Mouse (Mus musculus) forebrain, embryonic 14.5 days (tissue): ENCODE data around the gene Notch3. TPM values are rescaled to one million over a fixed set of nuclear protein-coding genes. Genes with fewer than 3 reads are reported as not detected.

Experiments used
- ATAC-seq: fragments of 200-750 bp; cut with Nextera tagmentation; 2 replicates; pipeline ENCODE4 v1.8.0; 2017; ENCODE audit warnings: mild to moderate bottlenecking, moderate library complexity
- DNase-seq: peaks from one replicate; pipeline ENCODE4 v3.0.0-alpha.2; 2015; ENCODE audit warnings: low spot score
- H3K27ac ChIP-seq: fragments of 300-500 bp; sonication (generic); 2 replicates; pipeline ENCODE4 v1.5.1; 2014; ENCODE audit warnings: low read depth, mild to moderate bottlenecking, control low read depth, low read length, moderate library complexity
- H3K27me3 ChIP-seq: fragments of 300-500 bp; sonication (generic); replicated peaks from 2 replicates; pipeline ENCODE4 v1.6.1; 2014; ENCODE audit warnings: low read length, control low read depth, mixed read lengths; ENCODE audit not compliant: control insufficient read depth, insufficient read depth
- H3K36me3 ChIP-seq: fragments of 300-500 bp; sonication (generic); 2 replicates; pipeline ENCODE4 v1.6.1; 2014; ENCODE audit warnings: low read length, control low read depth; ENCODE audit not compliant: control insufficient read depth, insufficient read depth
- H3K4me1 ChIP-seq: fragments of 300-500 bp; sonication (generic); 2 replicates; pipeline ENCODE4 v1.6.1; 2014; ENCODE audit warnings: antibody characterized with exemption, low read length, control low read depth; ENCODE audit not compliant: control insufficient read depth, insufficient read depth
- H3K4me2 ChIP-seq: fragments of 300-500 bp; sonication (generic); 2 replicates; pipeline ENCODE4 v1.6.1; 2014; ENCODE audit warnings: mild to moderate bottlenecking, control low read depth, low read length
- H3K4me3 ChIP-seq: fragments of 300-500 bp; sonication (generic); 2 replicates; pipeline ENCODE4 v1.5.1; 2014; ENCODE audit warnings: low read depth, low read length, control low read depth
- H3K9ac ChIP-seq: fragments of 300-500 bp; sonication (generic); 2 replicates; pipeline ENCODE4 v1.6.1; 2014; ENCODE audit warnings: mild to moderate bottlenecking, low read length, control low read depth, moderate library complexity
- H3K9me3 ChIP-seq: fragments of 300-500 bp; sonication (generic); replicated peaks from 2 replicates; pipeline ENCODE4 v1.6.1; 2016; ENCODE audit warnings: low read length, control low read depth, mixed read lengths; ENCODE audit not compliant: control insufficient read depth
- whole genome bisulfite sequencing: fragments of 180-500 bp; shearing (Covaris S2); extraction: QIAGEN DNeasy Blood & Tissue Kit; methylation state at CpG from one replicate; pipeline ENCODE4 v1.1.7; 2014; 5-methylcytosine and 5-hydroxymethylcytosine counted together
- polyA plus RNA-seq: library from polyadenylated mRNA; unstranded; fragments of >200 nt; fragmentation: Nextera tagmentation; extraction: Ambion mirVana; gene quantifications from 2 replicates; pipeline ENCODE4 v1.2.1, GENCODE M21; 2014

Notch3 gene
- polyA plus RNA-seq, 1 experiment from 2014 or later = 6.0 TPM

DNA sequence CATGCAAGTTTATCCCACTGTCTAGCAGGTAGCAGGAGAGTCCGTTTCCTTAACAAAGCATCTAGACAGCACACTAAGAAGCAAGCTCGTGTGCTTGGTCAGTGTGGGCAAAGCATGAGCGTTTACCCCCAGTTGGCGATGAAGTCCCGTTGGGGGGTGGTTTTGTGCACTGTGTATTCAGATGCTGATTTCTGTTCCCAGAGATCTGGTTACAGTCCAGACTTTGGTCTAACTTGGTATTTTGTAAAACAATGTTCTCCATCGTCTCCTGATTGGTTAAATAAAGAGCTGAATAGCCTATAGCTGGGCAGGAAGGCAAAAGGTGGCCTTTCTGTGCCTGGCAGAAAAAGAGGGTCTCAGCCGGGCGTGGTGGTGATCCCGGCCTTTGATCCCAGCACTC lies 36.1 kb downstream of the Notch3 start:
- no peaks in the 10 kb centered on the region for H3K27me3 ChIP-seq
- H3K4me2 ChIP-seq = no peak overlapping the region
- H3K27ac ChIP-seq = no peak overlapping the region
- DNase-seq (no peak), ATAC-seq (no peak)
- no peak overlapping the region for H3K9ac ChIP-seq
- H3K9me3 ChIP-seq = no peaks in the 10 kb centered on the region
- H3K36me3 ChIP-seq = peaks cover 43% of the 10 kb centered on the region
- WGBS = 90% methylated on average over 9 of the region's 9 CpGs
- H3K4me3 ChIP-seq = no peak overlapping the region
- no peaks in the 10 kb centered on the region for H3K4me1 ChIP-seq

DNA sequence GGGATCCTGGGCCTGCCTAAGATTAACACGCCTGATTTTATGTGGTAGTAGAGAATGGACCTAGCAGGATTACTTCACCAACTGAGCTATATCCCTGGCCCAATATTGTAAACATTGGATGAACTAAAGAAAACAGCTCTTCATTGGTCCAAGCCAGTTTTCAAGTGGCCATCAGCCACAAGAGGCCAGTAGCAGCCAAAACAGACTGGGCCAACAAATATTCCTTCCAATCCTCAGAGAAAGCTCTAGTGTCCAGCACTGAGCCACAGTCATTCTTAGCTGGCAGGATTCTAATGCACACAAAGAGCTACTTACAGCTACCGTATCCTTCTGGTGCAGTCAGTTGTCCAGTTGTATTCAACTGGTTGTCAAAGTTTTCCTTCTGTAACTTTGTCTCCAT lies 39.5 kb downstream of the Notch3 start:
- Histone ChIP-seq H3K4me1 (no peaks in the 10 kb centered on the region), H3K36me3 (peaks cover 28% of the 10 kb centered on the region; the same call in 1 of the 2 replicates), H3K27ac (no peak overlapping the region), H3K27me3 (no peaks in the 10 kb centered on the region), H3K9me3 (no peaks in the 10 kb centered on the region), H3K9ac (no peak overlapping the region), H3K4me2 (no peak overlapping the region), H3K4me3 (no peak overlapping the region)
- no peak for ATAC-seq
- WGBS = 85% methylated on average over 2 of the region's 2 CpGs
- DNase-seq = no peak

DNA sequence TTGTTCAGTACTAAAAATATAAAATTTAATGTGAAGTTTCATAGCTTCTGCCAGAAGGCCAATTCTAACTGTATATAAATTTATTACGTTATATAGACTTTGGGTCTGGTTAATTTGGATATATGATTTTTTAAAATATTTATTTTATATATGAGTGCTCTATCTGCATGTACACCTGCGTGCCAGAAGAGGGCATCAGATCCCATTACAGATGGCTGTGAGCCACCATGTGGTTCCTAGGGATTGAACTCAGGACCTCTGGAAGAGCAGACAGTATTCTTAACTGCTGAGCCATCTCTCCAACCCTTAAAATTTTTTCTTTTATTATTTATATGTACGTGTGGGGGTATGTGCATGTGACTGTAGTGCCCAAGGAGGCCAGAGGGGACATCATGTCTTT lies 41.2 kb downstream of the Notch3 start:
- no peak overlapping the region for H3K27ac ChIP-seq
- H3K9me3 ChIP-seq = no peaks in the 10 kb centered on the region
- H3K36me3 ChIP-seq = peaks cover 26% of the 10 kb centered on the region; the same call in 1 of the 2 replicates
- no peak for ATAC-seq
- DNase-seq = no peak
- no peak overlapping the region for H3K4me2 ChIP-seq
- no peak overlapping the region for H3K9ac ChIP-seq
- WGBS = 82% methylated on average over 3 of the region's 3 CpGs
- H3K27me3 ChIP-seq = no peaks in the 10 kb centered on the region
- H3K4me3 ChIP-seq = no peak overlapping the region
- H3K4me1 ChIP-seq = no peaks in the 10 kb centered on the region

DNA sequence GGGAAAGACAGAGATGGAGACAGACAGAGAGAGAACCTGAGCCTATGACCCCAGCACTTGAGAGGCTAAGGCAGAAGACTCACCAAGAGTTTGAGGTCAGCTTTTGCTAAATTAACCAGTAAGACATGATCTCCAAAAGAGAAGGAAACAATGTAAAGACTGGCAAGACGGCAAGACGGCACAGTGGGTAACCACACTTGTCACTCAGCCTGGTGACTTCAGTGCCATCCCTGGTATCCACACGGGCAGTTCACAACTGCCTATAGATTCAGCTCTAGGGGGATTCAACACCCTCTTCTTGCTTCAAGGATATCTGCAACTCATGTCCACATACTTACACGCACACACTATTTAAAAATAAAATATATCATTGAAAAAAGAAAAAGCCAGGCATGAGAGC lies 43.1 kb downstream of the Notch3 start:
- DNase-seq (no peak), ATAC-seq (no peak)
- Histone ChIP-seq H3K9ac (no peak overlapping the region), H3K9me3 (no peaks in the 10 kb centered on the region), H3K36me3 (peaks cover 16% of the 10 kb centered on the region; the same call in 1 of the 2 replicates), H3K4me2 (no peak overlapping the region), H3K4me1 (no peaks in the 10 kb centered on the region), H3K27ac (no peak overlapping the region), H3K4me3 (no peak overlapping the region), H3K27me3 (no peaks in the 10 kb centered on the region)
- 91% methylated on average over 4 of the region's 4 CpGs for WGBS

DNA sequence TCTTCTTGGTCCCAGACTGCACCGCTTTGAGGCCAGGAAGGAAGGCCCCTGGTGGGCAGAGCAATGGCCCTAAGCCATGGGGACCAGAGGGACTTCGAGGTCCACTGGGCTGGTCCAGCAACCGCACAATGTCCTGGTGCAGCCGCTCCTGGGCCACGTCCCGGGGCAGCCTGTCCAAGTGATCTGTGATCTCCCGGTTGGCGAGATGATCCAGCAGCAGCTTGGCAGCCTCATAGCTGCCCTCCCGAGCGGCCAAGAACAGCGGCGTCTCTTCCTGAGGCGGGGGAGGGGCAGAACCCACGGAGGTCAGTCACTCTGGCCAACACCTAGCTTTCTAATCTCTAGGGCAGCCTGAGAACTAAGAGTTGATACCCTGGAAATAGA lies 44.1 kb downstream of the Notch3 start:
- Histone ChIP-seq H3K4me3 (no peak overlapping the region), H3K27ac (no peak overlapping the region), H3K36me3 (peaks cover 13% of the 10 kb centered on the region; the same call in 1 of the 2 replicates), H3K9me3 (no peaks in the 10 kb centered on the region), H3K9ac (no peak overlapping the region), H3K27me3 (no peaks in the 10 kb centered on the region), H3K4me2 (no peak overlapping the region), H3K4me1 (no peaks in the 10 kb centered on the region)
- no peak for DNase-seq
- WGBS = 87% methylated on average over 14 of the region's 14 CpGs
- no peak for ATAC-seq

DNA sequence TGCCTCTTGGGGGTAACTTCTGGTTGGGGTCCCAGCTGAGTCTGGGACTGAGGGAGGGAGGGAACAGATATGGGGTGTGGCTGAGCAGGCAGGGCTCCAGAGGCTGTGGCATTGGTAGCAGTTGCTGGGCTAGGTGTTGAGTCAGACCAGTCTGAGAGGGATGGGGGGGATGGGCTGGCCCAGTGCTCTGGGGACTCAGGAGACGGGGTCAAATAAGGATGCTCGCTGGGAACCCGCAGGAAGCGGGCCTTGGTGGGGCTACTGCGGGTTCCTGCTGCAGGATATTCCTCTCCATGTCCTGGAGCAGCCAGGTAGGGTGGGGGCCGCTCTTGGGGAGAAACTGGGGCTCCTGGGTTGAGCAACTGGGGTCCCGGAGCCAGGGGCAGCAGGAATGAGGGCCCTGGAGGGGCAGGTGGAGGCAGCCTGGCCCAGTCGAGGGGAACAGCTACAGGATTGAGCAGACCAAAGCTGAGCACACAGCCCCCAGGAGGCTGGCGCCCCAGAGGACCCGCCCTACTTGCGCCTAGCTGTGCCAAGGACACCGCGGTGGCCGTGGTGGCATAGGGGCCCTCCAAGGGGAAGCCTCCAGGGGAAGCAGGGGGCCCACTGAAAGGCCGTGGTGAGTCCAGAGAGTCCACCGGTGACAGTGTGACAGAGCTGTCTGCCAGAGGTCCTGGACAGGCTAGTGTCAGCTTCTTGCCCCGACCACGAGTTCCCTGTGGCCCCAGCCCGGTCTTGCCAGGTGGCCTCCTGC lies 44.6 kb downstream of the Notch3 start:
- Histone ChIP-seq H3K4me1 (no peaks in the 10 kb centered on the region), H3K4me3 (no peak overlapping the region), H3K27ac (no peak overlapping the region), H3K9me3 (no peaks in the 10 kb centered on the region), H3K9ac (no peak overlapping the region), H3K27me3 (no peaks in the 10 kb centered on the region), H3K36me3 (peaks cover 13% of the 10 kb centered on the region; the same call in 1 of the 2 replicates), H3K4me2 (no peak overlapping the region)
- WGBS = 80% methylated on average over 19 of the region's 19 CpGs
- ATAC-seq = no peak
- no peak for DNase-seq

DNA sequence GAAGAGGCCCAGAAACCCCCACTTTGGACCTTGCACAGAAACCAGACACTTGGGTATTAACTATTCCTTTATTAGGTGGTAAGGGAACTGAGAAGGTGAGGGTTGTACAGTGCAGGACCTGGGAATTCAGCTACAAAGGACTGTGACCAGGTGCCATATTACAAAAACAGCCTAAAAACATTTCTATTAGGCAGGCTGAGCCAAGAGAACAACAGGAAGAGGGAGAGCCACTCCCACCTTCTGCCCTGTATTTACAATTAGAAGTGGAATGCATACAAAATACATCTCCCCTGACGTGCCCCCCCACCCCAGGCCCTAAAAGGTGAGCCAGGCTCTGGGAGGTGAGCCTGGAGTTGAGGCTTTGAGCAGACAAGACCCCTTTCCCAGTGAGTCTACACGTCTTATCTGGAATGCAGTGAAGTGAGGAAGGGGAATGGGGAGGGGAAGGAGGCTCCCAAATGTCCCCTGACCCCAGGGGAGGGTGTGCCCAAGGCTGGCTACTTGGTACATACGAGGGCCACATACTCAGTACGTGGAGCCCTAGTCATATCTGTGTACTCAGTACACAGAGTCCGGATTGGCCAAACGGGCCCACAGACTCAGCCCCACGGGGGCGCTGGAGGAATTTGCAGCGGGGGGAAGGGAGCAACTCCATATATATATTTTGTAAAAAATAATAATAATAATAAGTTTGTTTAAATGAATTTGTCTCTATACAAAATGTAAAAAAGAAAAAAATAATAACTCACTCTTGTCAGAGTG lies 45.7 kb downstream of the Notch3 start:
- H3K9ac ChIP-seq = no peak overlapping the region
- H3K27me3 ChIP-seq = no peaks in the 10 kb centered on the region
- H3K4me1 ChIP-seq = no peaks in the 10 kb centered on the region
- DNase-seq (no peak), ATAC-seq (no peak)
- no peak overlapping the region for H3K4me3 ChIP-seq
- no peak overlapping the region for H3K27ac ChIP-seq
- WGBS = 88% methylated on average over 9 of the region's 9 CpGs
- peaks cover 13% of the 10 kb centered on the region; the same call in 1 of the 2 replicates for H3K36me3 ChIP-seq
- no peaks in the 10 kb centered on the region for H3K9me3 ChIP-seq
- H3K4me2 ChIP-seq = no peak overlapping the region

DNA sequence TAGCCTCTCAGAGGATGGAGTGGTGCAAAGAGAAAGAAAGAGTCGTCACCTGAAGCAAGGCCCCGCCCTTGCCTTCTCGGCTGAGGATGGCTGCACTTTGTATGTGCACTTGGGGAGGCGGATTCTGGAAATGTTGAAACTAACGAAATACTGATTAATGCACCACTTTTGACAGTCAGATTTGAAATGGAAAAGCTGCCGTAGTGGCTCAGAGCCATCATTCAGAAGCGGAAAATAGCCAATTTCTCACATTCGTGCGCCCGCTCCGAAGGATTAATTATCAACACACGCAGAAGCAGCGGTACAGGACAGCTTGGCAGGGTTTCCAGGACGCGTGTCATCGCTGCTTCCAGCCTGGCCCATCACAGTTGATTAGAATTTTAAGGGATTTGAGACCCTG lies 47.5 kb downstream of the Notch3 start:
- no peaks in the 10 kb centered on the region for H3K9me3 ChIP-seq
- DNase-seq (peak; percentile 57), ATAC-seq (0 out of 2 replicates have a peak, but pooled peaks have one; percentile 9)
- H3K4me1 ChIP-seq = no peaks in the 10 kb centered on the region
- peaks cover 13% of the 10 kb centered on the region; the same call in 1 of the 2 replicates for H3K36me3 ChIP-seq
- no peak overlapping the region for H3K4me2 ChIP-seq
- H3K4me3 ChIP-seq = no peak overlapping the region
- H3K9ac ChIP-seq = no peak overlapping the region
- no peaks in the 10 kb centered on the region for H3K27me3 ChIP-seq
- peak overlapping the region; percentile 66; the same call in 1 of the 2 replicates for H3K27ac ChIP-seq
- WGBS = 50% methylated on average over 16 of the region's 16 CpGs

DNA sequence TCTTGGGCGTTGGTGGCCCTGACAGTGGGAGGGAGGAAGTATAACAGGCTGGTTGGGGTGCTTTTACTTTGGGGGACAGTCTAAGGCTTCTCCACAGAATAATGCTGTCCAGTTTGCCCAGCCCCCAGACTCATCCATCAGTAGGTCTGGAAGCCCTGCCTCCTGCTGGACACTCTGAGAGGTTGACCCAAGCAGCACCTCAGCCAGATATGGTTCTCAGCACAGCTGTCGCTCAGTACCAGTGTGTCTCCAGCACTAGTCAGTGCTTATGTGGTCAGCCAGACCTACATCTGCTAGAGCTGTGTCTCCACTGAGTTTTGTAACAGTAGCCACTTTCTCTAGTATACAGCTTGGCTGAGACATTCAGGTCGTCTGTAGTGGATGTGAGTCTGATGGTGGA lies 48.2 kb downstream of the Notch3 start:
- H3K9ac ChIP-seq = no peak overlapping the region
- ATAC-seq (peak; percentile 22; the same call in 1 of the 2 replicates), DNase-seq (no peak)
- H3K4me2 ChIP-seq = peak overlapping the region; percentile 23; the same call in 1 of the 2 replicates
- H3K4me3 ChIP-seq = no peak overlapping the region
- no peaks in the 10 kb centered on the region for H3K9me3 ChIP-seq
- no peaks in the 10 kb centered on the region; the same call in 1 of the 2 replicates for H3K27me3 ChIP-seq
- H3K4me1 ChIP-seq = no peaks in the 10 kb centered on the region; the same call in 1 of the 2 replicates
- H3K36me3 ChIP-seq = peaks cover 10% of the 10 kb centered on the region; the same call in 1 of the 2 replicates
- no peak overlapping the region for H3K27ac ChIP-seq
- WGBS = 22% methylated on average over 3 of the region's 3 CpGs
